Mouse (Mus musculus): ENCODE measurements around the gene D17Wsu92e. TPM values are rescaled to one million over a fixed set of nuclear protein-coding genes. Genes with fewer than 3 reads are reported as not detected.

The D17Wsu92e gene
- total and polyA plus RNA-seq, 3 experiments = 34.9 to 70.8 (median 44.2) TPM

- Histone ChIP-seq H3K4me3 (replicated peaks in 1 of 3; ENCODE audit: low read depth in 2 of 3, low read length in 2 of 3, poor library complexity in 1 of 3) (no peak overlapping the region), H3K36me3 (replicated peaks in 1 of 2; ENCODE audit: control insufficient read depth in 1 of 2, insufficient read depth in 1 of 2, low read length in 1 of 2) (peaks cover 20 to 75% of the 10 kb centered on the region in 2 experiments), H3K9me3 (replicated peaks; ENCODE audit: low read length) (no peaks in the 10 kb centered on the region), H3K79me2 (replicated peaks; ENCODE audit: control insufficient read depth, extremely low read depth, insufficient read depth, poor library complexity, severe bottlenecking) (peaks cover 14% of the 10 kb centered on the region), H3K9ac (ENCODE audit: insufficient read depth, low read depth) (no peak overlapping the region), H3K27me3 (replicated peaks) (no peaks in the 10 kb centered on the region), H3K27ac (ENCODE audit: insufficient read depth, low read depth) (no peak overlapping the region), H3K4me1 (ENCODE audit: control insufficient read depth in 1 of 2, insufficient read depth in 2 of 2) (peaks cover 2 to 15% of the 10 kb centered on the region in 2 experiments; a peak in 3 of 4 replicates), H3K4me2 (ENCODE audit: insufficient read depth, low read depth, poor library complexity, severe bottlenecking) (no peak overlapping the region)
- dilution Hi-C loops (cut with MboI; ENCODE audit: extremely low pct_ligation_motif_present, extremely low pct_unique_long_range_greater_than_20kb, low sequenced_read_pairs) (no loop called here), in situ Hi-C loops (cut with MboI; ENCODE audit: low pct_ligation_motif_present, low pct_unique_long_range_greater_than_20kb, low sequenced_read_pairs) (no loop called here)
- DNase-seq (ENCODE audit: extremely low read depth) = no peak
- no peak for TF ChIP-seq ZKSCAN1 (IDR thresholded peaks at IDR 0.05; ENCODE audit: borderline replicate concordance, low read depth, low read length)
- TF ChIP-seq USF2 (conservative IDR thresholded peaks at IDR 0.05; ENCODE audit: low read depth, low read length) = no peak
- TF ChIP-seq MAZ (IDR thresholded peaks at IDR 0.05; ENCODE audit: low read depth, low read length) = no peak
- no peak for TF ChIP-seq ZC3H11A (IDR thresholded peaks at IDR 0.05; ENCODE audit: low read depth, low read length)
- no peak for TF ChIP-seq TBP (conservative IDR thresholded peaks at IDR 0.05; ENCODE audit: low read depth, low read length)
- TF ChIP-seq NELFE (IDR thresholded peaks at IDR 0.05; ENCODE audit: low read depth, low read length) = no peak
- no peak for TF ChIP-seq MXI1 (IDR thresholded peaks at IDR 0.05; ENCODE audit: low read depth, low read length)
- no peak for TF ChIP-seq JUN (IDR thresholded peaks at IDR 0.05; ENCODE audit: insufficient read depth, low read depth, low read length)
- no peak for TF ChIP-seq JUND (conservative IDR thresholded peaks at IDR 0.05; ENCODE audit: low read depth, low read length)
- TF ChIP-seq ZMIZ1 (IDR thresholded peaks at IDR 0.05; ENCODE audit: low read depth, low read length) = no peak
- TF ChIP-seq POLR2A (IDR thresholded peaks at IDR 0.05; ENCODE audit: low read depth, low read length) = no peak
- no peak for TF ChIP-seq GABPA (IDR thresholded peaks at IDR 0.05; ENCODE audit: insufficient replicate concordance, low read depth, low read length)
- TF ChIP-seq MEF2A (IDR thresholded peaks at IDR 0.05; ENCODE audit: borderline replicate concordance, low read depth, low read length) = no peak
- no peak for TF ChIP-seq IRF4 (IDR thresholded peaks at IDR 0.05; ENCODE audit: low read depth, low read length)
- TF ChIP-seq HCFC1 (IDR thresholded peaks at IDR 0.05; ENCODE audit: low read depth, low read length) = no peak
- TF ChIP-seq E2F4 (IDR thresholded peaks at IDR 0.05; ENCODE audit: insufficient replicate concordance, low read depth, low read length) = no peak
- no peak for TF ChIP-seq SMC3 (IDR thresholded peaks at IDR 0.05; ENCODE audit: low read depth, low read length)
Measured at GRCm38 (mm10) chr17:27791556-27791955, 28.9 kb downstream of the D17Wsu92e start.

DNA sequence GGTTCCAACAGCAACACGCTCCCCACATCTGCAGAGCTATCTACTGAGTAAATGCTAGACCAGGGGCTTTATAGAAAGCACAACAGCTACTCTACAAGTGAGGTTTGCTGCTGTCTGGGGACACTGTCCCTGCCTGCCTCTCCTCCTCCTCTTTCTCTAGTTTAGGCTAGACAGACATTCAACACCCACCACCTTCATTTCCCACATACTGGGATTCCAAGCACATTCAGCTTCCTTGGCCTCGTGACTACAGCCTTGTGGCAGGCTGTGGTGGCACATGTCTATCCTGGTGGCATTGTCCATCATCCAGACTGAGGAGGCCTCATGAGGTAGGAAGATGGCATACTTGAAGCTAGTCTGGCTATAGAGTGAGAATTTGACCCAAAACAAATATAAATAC is 29.5 kb downstream of the D17Wsu92e start:
- Histone ChIP-seq H3K4me2 (ENCODE audit: insufficient read depth, low read depth, poor library complexity, severe bottlenecking) (no peak overlapping the region), H3K4me1 (ENCODE audit: control insufficient read depth in 1 of 2, insufficient read depth in 2 of 2) (peaks cover 2 to 12% of the 10 kb centered on the region in 2 experiments; a peak in 3 of 4 replicates), H3K27ac (ENCODE audit: insufficient read depth, low read depth) (no peak overlapping the region), H3K4me3 (replicated peaks in 1 of 3; ENCODE audit: low read depth in 2 of 3, low read length in 2 of 3, poor library complexity in 1 of 3) (no peak overlapping the region), H3K9me3 (replicated peaks; ENCODE audit: low read length) (no peaks in the 10 kb centered on the region), H3K9ac (ENCODE audit: insufficient read depth, low read depth) (no peak overlapping the region), H3K27me3 (replicated peaks) (no peaks in the 10 kb centered on the region), H3K36me3 (replicated peaks in 1 of 2; ENCODE audit: control insufficient read depth in 1 of 2, insufficient read depth in 1 of 2, low read length in 1 of 2) (peaks cover 21 to 77% of the 10 kb centered on the region in 2 experiments), H3K79me2 (replicated peaks; ENCODE audit: control insufficient read depth, extremely low read depth, insufficient read depth, poor library complexity, severe bottlenecking) (peaks cover 9% of the 10 kb centered on the region)
- in situ Hi-C loops (cut with MboI; ENCODE audit: low pct_ligation_motif_present, low pct_unique_long_range_greater_than_20kb, low sequenced_read_pairs) (no loop called here), dilution Hi-C loops (cut with MboI; ENCODE audit: extremely low pct_ligation_motif_present, extremely low pct_unique_long_range_greater_than_20kb, low sequenced_read_pairs) (no loop called here)
- TF ChIP-seq ZC3H11A (IDR thresholded peaks at IDR 0.05; ENCODE audit: low read depth, low read length) = no peak
- TF ChIP-seq RAD21 (IDR thresholded peaks at IDR 0.05; ENCODE audit: low read depth, low read length) = no peak
- TF ChIP-seq JUN (IDR thresholded peaks at IDR 0.05; ENCODE audit: insufficient read depth, low read depth, low read length) = no peak
- TF ChIP-seq SMC3 (IDR thresholded peaks at IDR 0.05; ENCODE audit: low read depth, low read length) = no peak
- DNase-seq (ENCODE audit: extremely low read depth) = no peak

All from CH12.LX (cell line).